Mouse (Mus musculus) adipocyte (in vitro differentiated cells): ENCODE data around the gene Tbx4.

ENCODE experiments used
- DNase-seq: peaks from one replicate; pipeline ENCODE4 v3.0.0-alpha.2; 2016; ENCODE audit warnings: low spot score

The Tbx4 gene

GRCm38 (mm10) chr11:85885665-85886428 is at the start of gene Tbx4:
Gene Tbx4 (plus strand): TSS chr11:85886422.
- no peak for DNase-seq

DNA sequence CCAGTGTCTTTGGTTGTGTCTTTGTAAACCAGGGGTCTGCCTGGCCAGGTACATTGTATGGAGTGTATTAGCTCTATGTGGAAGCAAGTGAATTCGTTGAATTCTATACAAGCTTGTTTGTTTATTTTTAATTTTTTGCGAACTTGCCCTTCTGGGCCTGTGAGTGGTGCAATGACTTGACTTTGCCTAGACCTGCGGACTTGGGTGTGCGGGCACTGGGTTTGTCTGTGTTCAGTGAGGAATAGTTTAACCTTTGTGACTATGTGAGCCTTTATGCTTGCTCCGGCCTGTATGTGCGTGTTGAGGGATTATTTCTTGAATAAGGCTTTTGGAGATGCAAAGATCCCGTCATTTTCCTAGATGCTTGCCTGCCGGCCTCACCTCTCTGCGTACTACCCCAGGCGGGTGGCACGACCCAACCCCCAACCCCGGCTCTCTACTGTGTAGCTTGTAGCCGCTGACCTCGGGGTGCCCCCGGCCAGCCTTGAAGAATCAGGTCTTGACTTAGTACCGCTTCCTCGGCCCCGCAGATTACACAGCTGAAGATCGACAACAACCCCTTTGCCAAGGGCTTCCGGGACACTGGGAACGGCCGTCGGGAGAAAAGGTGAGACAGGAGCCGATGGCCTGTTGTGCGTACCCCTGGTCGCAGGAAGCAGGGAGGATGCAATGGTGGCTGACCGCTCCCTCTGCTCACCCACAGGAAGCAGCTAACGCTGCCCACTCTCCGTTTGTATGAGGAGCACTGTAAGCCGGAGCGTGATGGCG is 49.5 kb upstream of the Tbx4 start:
- no peak for DNase-seq

- no peak for DNase-seq
These were observed 49.0 kb upstream of the Tbx4 start for GRCm38 (mm10) chr11:85837291-85837647.

- DNase-seq, result no peak
These were observed 48.4 kb upstream of the Tbx4 start for GRCm38 (mm10) chr11:85837648-85838423.

DNA sequence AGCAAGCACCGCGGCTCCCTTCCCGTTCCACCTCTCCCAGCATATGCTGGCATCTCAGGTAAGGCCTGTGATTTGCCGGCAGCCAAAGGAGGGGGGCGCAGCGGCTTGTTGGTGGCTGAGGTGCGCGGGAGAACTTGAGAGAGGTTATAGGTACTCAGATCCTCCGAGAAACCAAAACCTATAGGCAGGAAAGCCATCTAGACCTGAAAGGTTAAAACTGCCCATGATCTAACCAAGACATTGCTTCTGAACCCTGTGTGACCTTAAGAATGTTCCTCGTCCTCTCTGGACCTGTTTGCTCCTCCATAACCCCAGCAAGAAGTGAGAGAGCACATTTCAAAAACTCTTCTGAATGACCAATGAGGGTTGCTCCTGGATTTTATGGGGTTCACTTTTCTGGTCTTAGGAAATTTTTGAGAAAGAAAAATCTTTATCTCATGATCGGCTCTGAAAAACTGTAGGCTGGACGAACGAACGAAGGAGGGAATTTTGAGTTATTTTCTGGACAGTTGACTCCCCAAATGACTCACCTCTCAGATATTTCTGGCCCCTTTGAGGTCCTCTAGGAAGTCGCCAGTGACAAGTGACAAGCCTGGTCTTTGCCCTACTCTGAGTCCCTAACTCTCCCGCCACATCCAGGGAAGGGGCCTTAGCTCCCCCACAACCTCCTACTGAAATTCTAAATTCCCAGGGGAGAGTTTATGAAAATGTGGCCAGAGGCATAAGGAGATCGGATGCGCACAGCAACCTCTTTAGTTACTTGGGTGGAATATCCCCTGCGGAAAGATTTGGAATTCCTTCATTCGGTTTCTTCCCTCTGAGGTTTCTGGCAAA is 47.6 kb upstream of the Tbx4 start:
- DNase-seq, result no peak

GRCm38 (mm10) chr11:85839258-85840030 is 46.8 kb upstream of the Tbx4 start:
- DNase-seq, result no peak

- no peak for DNase-seq
These were observed 46.0 kb upstream of the Tbx4 start for GRCm38 (mm10) chr11:85840031-85840802.

- no peak for DNase-seq
These were observed 45.4 kb upstream of the Tbx4 start for GRCm38 (mm10) chr11:85840803-85841145.

- DNase-seq, result no peak
These were observed 45.0 kb upstream of the Tbx4 start for GRCm38 (mm10) chr11:85841211-85841681.

GRCm38 (mm10) chr11:85841980-85842379 is 44.2 kb upstream of the Tbx4 start:
- DNase-seq, result no peak

GRCm38 (mm10) chr11:85842596-85843346 is 43.5 kb upstream of the Tbx4 start:
- DNase-seq, result no peak

DNA sequence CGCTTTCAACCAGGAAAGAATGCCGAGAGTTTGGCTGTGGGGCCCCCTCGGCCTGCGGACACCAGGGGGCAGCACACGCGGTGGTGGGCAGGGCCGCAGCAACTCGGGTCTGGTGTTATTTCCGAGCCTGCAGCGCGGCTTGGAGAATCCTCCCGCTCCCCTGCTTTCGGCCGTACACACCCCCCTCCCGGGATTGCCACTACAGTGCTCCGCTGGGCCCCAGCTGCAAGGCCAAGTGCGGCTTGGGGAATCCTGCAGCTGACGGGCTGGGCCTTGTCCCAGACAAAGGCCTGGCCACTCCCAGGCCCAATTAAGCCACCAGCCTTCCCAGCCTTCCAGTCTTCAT is 42.9 kb upstream of the Tbx4 start:
- peak; percentile 67 for DNase-seq

DNA sequence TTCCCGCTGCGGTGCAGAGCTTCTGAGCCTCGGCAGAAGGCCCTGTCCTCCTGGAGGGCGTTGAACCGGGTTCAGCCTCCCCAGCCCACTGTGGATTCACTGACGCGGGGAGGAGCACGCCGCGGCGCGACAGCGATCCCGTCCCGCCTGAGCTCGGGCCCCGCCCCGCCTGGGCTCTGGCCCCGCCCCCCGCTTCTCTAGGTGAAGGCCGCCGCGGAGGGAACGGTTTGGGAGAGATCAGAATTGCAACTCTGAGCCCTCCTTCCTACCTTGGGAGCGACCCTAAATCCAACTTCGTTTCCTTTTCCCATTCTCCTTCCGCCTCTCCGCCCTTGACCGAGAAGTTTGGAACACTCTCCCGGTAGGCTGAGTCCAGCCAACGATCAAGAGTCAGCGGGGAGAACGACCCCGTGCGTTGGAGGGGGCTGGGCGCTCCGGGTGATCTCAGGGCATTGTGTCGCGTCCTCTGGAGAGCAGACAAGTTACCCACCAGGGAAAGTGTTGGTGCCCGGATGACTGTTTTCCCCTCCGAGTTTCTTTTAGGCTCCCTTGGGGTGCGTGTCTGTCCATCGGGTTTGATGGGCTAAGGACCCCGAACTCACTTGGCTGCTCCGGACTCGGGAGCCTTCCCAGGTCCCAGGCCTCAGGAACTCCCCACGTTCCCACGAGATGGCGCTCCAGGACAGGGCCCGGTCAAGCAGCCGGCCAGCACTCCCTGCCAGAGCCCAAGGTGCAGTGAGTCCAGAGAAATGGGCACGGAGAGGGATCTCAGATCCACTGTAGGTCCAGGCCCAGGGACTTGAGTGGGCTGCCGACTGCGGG is 41.9 kb upstream of the Tbx4 start:
- DNase-seq, result peak; percentile 91

GRCm38 (mm10) chr11:85844971-85845370 is 41.3 kb upstream of the Tbx4 start:
- DNase-seq, result no peak

DNA sequence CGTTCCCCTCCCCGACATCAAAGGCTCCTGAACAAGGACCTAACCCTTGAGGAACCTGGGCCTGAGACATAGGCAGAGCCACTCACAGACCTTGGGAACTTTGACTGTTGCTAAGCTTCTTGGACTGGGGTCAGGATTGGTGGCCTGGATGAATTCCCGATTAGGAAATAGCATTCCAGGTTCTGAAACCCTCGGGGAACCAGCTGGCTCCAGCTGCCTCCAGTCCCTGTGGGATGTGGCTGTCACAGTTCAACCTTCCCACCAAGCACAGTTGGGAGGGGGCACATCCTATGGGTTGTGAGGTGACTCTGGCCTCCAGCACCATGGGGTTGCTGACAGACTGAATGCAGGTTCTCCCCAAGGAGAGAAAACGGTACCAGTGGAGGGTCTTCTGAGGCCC is 40.3 kb upstream of the Tbx4 start:
- DNase-seq, result peak; percentile 89

- peak; percentile 64 for DNase-seq
These were observed 39.7 kb upstream of the Tbx4 start for GRCm38 (mm10) chr11:85846509-85846908.

- peak; percentile 93 for DNase-seq
These were observed 37.2 kb upstream of the Tbx4 start for GRCm38 (mm10) chr11:85849037-85849436.

DNA sequence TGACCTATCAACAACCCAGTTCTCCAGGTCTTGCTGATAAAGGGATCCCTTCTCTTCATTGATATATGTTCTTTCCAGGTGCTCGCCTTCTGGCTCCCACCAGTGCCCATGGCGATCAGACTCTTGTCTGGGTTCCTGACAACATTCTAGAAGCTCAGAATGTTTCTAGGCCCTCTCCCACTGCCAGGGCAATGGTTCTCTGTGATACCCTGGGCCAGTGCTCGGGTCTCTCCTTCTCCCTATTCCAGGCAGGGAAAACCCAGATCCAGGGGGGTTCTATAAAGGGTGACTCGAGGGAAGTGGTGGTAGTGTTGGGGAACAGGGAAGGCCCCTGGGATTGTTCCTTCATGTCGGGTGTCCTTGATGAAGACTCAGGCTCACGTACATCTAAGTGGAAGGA is 36.0 kb upstream of the Tbx4 start, which contains the start of gene Gm11444:
Gene Gm11444, minus strand, starts transcription at position 101 of the 400 bp plus-strand sequence.
- DNase-seq, result no peak

DNA sequence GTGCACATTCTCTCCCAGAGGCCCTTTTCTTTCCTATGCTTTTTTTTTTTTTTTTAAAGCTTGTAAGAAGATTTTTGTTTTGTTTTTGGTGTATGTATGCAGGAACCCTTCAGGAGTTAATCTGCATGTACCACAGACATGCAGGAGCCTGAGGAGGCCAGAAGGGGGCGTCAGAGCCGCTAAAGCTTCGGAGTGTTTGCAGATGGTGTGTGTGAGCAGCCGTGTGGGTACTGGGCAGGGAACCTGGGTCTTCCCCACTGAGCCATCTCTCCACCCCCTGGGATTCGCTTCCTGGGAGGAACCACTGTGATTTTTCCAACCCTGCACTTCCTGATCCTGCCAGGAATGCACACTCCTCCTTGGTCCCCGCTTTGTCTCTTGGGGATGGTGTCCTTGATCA is 35.5 kb upstream of the Tbx4 start:
- DNase-seq, result no peak
